In the genomic region with DNA sequence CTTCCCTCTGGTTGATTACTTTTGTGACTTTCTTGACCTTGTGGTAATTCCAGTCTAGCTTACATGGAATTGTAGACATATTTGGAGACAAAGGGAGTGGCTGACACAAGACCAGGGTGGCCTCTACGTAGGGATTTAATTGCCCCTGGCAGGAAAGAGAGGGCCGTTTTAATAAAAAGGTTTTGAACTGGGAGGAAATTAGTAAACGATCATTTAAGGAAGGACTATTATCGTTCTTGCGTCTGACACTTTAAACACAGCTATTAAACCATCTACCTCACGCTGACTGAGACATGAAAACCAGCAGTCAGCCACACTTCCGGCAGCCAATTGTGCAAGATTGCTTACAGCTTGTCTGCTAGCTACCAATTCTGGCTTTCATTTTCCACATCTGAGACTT, we compare ENCODE assay signal across 17 mouse cellular contexts.
DNase-seq lines count a peak whose midpoint lies in the region; ATAC-seq and TF ChIP-seq lines count a peak whose summit lies in the region.
"Had no signal": no experiment of that assay in that cellular context is flagged by ENCODE, and none has a peak within 500 bp of the region (broad histone marks: within the 10 kb centered on the region; RNA-seq: fewer than 3 reads in every experiment).

No protein-coding gene starts in this region.

- no peaks in the 10 kb centered on the region for H3K27me3 ChIP-seq in embryonic facial prominence, embryonic 10.5 days (replicated peaks; ENCODE audit: low read depth, poor library complexity, severe bottlenecking)
- no peaks in the 10 kb centered on the region for H3K27me3 ChIP-seq in limb, embryonic 10.5 days (ENCODE audit: low read depth, poor library complexity, severe bottlenecking)
- H3K27me3 ChIP-seq in hindbrain, postnatal 0 days (ENCODE audit: insufficient read depth, low read length): no peaks in the 10 kb centered on the region
- H3K27me3 ChIP-seq: heart, embryonic 15.5 days; hindbrain, embryonic 13.5 days; limb, embryonic 15.5 days; midbrain, embryonic 13.5 days; stomach, embryonic 15.5 days had no signal

- no peaks in the 10 kb centered on the region for H3K36me3 ChIP-seq in embryonic facial prominence, embryonic 10.5 days (replicated peaks)
- H3K36me3 ChIP-seq in limb, embryonic 10.5 days: no peaks in the 10 kb centered on the region
- H3K36me3 ChIP-seq in hindbrain, postnatal 0 days (ENCODE audit: insufficient read depth, low read length): no peaks in the 10 kb centered on the region
- H3K36me3 ChIP-seq: heart, embryonic 15.5 days; hindbrain, embryonic 13.5 days; limb, embryonic 15.5 days; midbrain, embryonic 13.5 days; stomach, embryonic 15.5 days had no signal

- TF ChIP-seq CTCF in hindbrain, postnatal 0 days (IDR thresholded peaks at IDR 0.05; ENCODE audit: low read depth): no peak

- DNase-seq in kidney, postnatal 10 days: peak; percentile 31
- DNase-seq in kidney, adult 11 months: no peak
- peak; percentile 32 for DNase-seq in brain, adult 2 months (ENCODE audit: low read depth, low spot score)
- DNase-seq in embryonic facial prominence, embryonic 10.5 days (ENCODE audit: low spot score): peak; percentile 54
- DNase-seq in limb, embryonic 10.5 days (ENCODE audit: low spot score): peak; percentile 54
- DNase-seq in cerebellum, adult 18-20 months: no peak
- DNase-seq in hindbrain, postnatal 0 days (ENCODE audit: low spot score): no peak
- DNase-seq: cerebellum, adult 11-12 months; gastrocnemius, postnatal 25 days; thymus, postnatal 14 days had no signal

- no peaks in the 10 kb centered on the region for H3K9me3 ChIP-seq in embryonic facial prominence, embryonic 10.5 days
- H3K9me3 ChIP-seq in limb, embryonic 10.5 days (replicated peaks): no peaks in the 10 kb centered on the region
- no peaks in the 10 kb centered on the region for H3K9me3 ChIP-seq in hindbrain, postnatal 0 days (ENCODE audit: low read length)
- H3K9me3 ChIP-seq: heart, embryonic 15.5 days; hindbrain, embryonic 13.5 days; limb, embryonic 15.5 days; midbrain, embryonic 13.5 days; stomach, embryonic 15.5 days had no signal

- 39% methylated on average over 7 of the region's 7 CpGs for WGBS in embryonic facial prominence, embryonic 10.5 days
- 16% methylated on average over 7 of the region's 7 CpGs for WGBS in limb, embryonic 10.5 days
- 76% methylated on average over 7 of the region's 7 CpGs for WGBS in hindbrain, postnatal 0 days

- H3K4me3 ChIP-seq in embryonic facial prominence, embryonic 10.5 days: no peak overlapping the region
- H3K4me3 ChIP-seq in limb, embryonic 10.5 days: no peak overlapping the region
- no peak overlapping the region for H3K4me3 ChIP-seq in hindbrain, postnatal 0 days (ENCODE audit: low read length)
- H3K4me3 ChIP-seq: heart, embryonic 15.5 days; hindbrain, embryonic 13.5 days; left cerebral cortex, adult 2 months; limb, embryonic 15.5 days; midbrain, embryonic 13.5 days; stomach, embryonic 15.5 days had no signal

- ATAC-seq in hindbrain, postnatal 0 days: no peak
- ATAC-seq: CD4-positive, CD25-positive, alpha-beta regulatory T cell, adult 4 months; midbrain, embryonic 13.5 days had no signal

- H3K4me1 ChIP-seq in embryonic facial prominence, embryonic 10.5 days: peaks cover 29% of the 10 kb centered on the region
- H3K4me1 ChIP-seq in limb, embryonic 10.5 days: peaks cover 35% of the 10 kb centered on the region
- no peaks in the 10 kb centered on the region for H3K4me1 ChIP-seq in hindbrain, postnatal 0 days (ENCODE audit: insufficient read depth, low read length)
- H3K4me1 ChIP-seq: hindbrain, embryonic 13.5 days; midbrain, embryonic 13.5 days; stomach, embryonic 15.5 days had no signal

- no peak overlapping the region for H3K4me2 ChIP-seq in hindbrain, postnatal 0 days (ENCODE audit: low read depth, low read length)
- H3K4me2 ChIP-seq: heart, embryonic 15.5 days; hindbrain, embryonic 13.5 days; limb, embryonic 15.5 days; midbrain, embryonic 13.5 days; stomach, embryonic 15.5 days had no signal

- no peak overlapping the region for H3K9ac ChIP-seq in hindbrain, postnatal 0 days (replicated peaks; ENCODE audit: low read length)
- H3K9ac ChIP-seq: heart, embryonic 15.5 days; hindbrain, embryonic 13.5 days; limb, embryonic 15.5 days; midbrain, embryonic 13.5 days; stomach, embryonic 15.5 days had no signal

- no peak overlapping the region for H3K27ac ChIP-seq in embryonic facial prominence, embryonic 10.5 days (replicated peaks)
- peak overlapping the region; percentile 46; the same call in 1 of the 2 replicates for H3K27ac ChIP-seq in limb, embryonic 10.5 days
- no peak overlapping the region for H3K27ac ChIP-seq in hindbrain, postnatal 0 days
- H3K27ac ChIP-seq: heart, embryonic 15.5 days; hindbrain, embryonic 13.5 days; left cerebral cortex, adult 2 months; limb, embryonic 15.5 days; midbrain, embryonic 13.5 days; stomach, embryonic 15.5 days had no signal

Comparison
In these comparisons a context has a peak if more than half of its experiments do, and no peak if none do; other contexts are left out.
1. DNase-seq: peak in kidney, postnatal 10 days (single experiment), brain, adult 2 months (single experiment), embryonic facial prominence, embryonic 10.5 days (single experiment) and limb, embryonic 10.5 days (single experiment); none in kidney, adult 11 months (single experiment), cerebellum, adult 18-20 months (0 of 2) and hindbrain, postnatal 0 days (single experiment).